Mouse (Mus musculus): Measurements from ENCODE around the gene Gm49380.

DNA sequence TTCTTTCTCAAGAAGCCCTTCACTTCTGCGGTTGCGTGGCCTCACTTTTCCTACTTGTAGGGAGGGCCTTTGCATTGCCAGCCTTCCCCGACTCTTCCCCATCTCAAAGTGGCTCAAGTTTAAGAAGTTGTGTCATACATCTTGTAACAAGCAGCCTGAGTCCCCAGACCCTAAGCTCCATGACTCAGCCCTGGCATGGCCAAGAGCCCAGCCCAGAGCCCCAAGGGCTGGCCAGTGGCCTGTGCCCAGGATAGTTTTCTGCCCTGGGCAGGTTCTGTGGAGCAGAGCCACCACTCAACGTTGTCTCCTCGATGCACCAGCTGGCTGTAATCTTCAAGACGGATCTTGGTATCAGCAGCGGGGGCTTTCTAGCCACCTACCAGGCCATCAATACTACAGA lies 8.4 kb downstream of the Gm49380 start:
- TF ChIP-seq MYOG (IDR thresholded peaks at IDR 0.05; ENCODE audit: control insufficient read depth, extremely low read depth, insufficient read length) (no peak), CEBPB (IDR thresholded peaks at IDR 0.05; ENCODE audit: low read depth) (no peak), CTCF (IDR thresholded peaks at IDR 0.05; ENCODE audit: control insufficient read depth, insufficient read depth, insufficient read length) (no peak), MAX (IDR thresholded peaks at IDR 0.05) (no peak), FOSL1 (IDR thresholded peaks at IDR 0.05; ENCODE audit: insufficient read depth, low read length, poor library complexity, severe bottlenecking) (no peak)

Data from C2C12 (cell line).